7 mouse cellular contexts compared by ENCODE assay signal in genomic region chr3:31790342-31790970, GRCm38 (mm10).
DNase-seq lines count a peak whose midpoint lies in the region; ATAC-seq and TF ChIP-seq lines count a peak whose summit lies in the region.

No protein-coding gene starts in this region.

- peak; percentile 15; the same call in 1 of the 2 replicates for TF ChIP-seq CTCF in cerebellum, adult 2 months (IDR thresholded peaks at IDR 0.05; ENCODE audit: borderline replicate concordance, insufficient read depth, low read depth, low read length)

- peak; percentile 7 for DNase-seq in urinary bladder, postnatal 25 days (ENCODE audit: low spot score)
- DNase-seq in urinary bladder, adult 2 months (ENCODE audit: low spot score) = no peak
- DNase-seq in cerebellum, adult 2 months = peak; percentile 25 to 26
- peak; percentile 19 to 75 for DNase-seq in frontal cortex, postnatal 36 days (ENCODE audit: low spot score in 2 of 2)
- DNase-seq in layer of hippocampus, adult 9-11 months = peak; percentile 16
- peak; percentile 88 for DNase-seq in midbrain, embryonic 14.5 days
- no peak for DNase-seq in natural killer cell, adult 2 months (ENCODE audit: low spot score in 2 of 2)

- no peaks in the 10 kb centered on the region for H3K9me3 ChIP-seq in midbrain, embryonic 14.5 days (ENCODE audit: control insufficient read depth, low read length)

- no peak overlapping the region for H3K4me2 ChIP-seq in midbrain, embryonic 14.5 days (ENCODE audit: low read length)

- WGBS in cerebellum, adult 2 months = 18% methylated on average over 4 of the region's 4 CpGs
- 27% methylated on average over 4 of the region's 4 CpGs for WGBS in midbrain, embryonic 14.5 days

- ATAC-seq in midbrain, embryonic 14.5 days (ENCODE audit: low FRiP score, low TSS enrichment) = 0 out of 2 replicates have a peak, but pooled peaks have one; percentile 55

- H3K36me3 ChIP-seq in midbrain, embryonic 14.5 days (ENCODE audit: control insufficient read depth, insufficient read depth, low read length) = no peaks in the 10 kb centered on the region

- H3K27ac ChIP-seq in cerebellum, adult 2 months (ENCODE audit: insufficient read depth, low read length) = no peak overlapping the region
- H3K27ac ChIP-seq in midbrain, embryonic 14.5 days (replicated peaks; ENCODE audit: low read depth, low read length) = no peak overlapping the region

- H3K4me3 ChIP-seq in cerebellum, adult 2 months (replicated peaks; ENCODE audit: insufficient read depth, low read depth, low read length) = no peak overlapping the region
- H3K4me3 ChIP-seq in midbrain, embryonic 14.5 days (replicated peaks; ENCODE audit: low read depth, low read length) = no peak overlapping the region

- H3K9ac ChIP-seq in midbrain, embryonic 14.5 days (replicated peaks; ENCODE audit: low read length) = no peak overlapping the region

- TF ChIP-seq POLR2A in cerebellum, adult 2 months (IDR thresholded peaks at IDR 0.05; ENCODE audit: borderline replicate concordance, insufficient read depth, low read length) = no peak

- H3K4me1 ChIP-seq in cerebellum, adult 2 months (ENCODE audit: control insufficient read depth, insufficient read depth, low read length) = no peaks in the 10 kb centered on the region
- no peaks in the 10 kb centered on the region for H3K4me1 ChIP-seq in midbrain, embryonic 14.5 days (ENCODE audit: control insufficient read depth, insufficient read depth, low read length)

- no peaks in the 10 kb centered on the region for H3K27me3 ChIP-seq in cerebellum, adult 2 months (ENCODE audit: control insufficient read depth, insufficient read depth, low read length)
- H3K27me3 ChIP-seq in midbrain, embryonic 14.5 days (ENCODE audit: control insufficient read depth, insufficient read depth, low read length) = no peaks in the 10 kb centered on the region

Comparison
In these comparisons a context has a peak if more than half of its experiments do, and no peak if none do; other contexts are left out.
1. DNase-seq: peak in urinary bladder, postnatal 25 days (single experiment), cerebellum, adult 2 months (2 of 2), frontal cortex, postnatal 36 days (2 of 2), layer of hippocampus, adult 9-11 months (single experiment) and midbrain, embryonic 14.5 days (single experiment); none in urinary bladder, adult 2 months (single experiment) and natural killer cell, adult 2 months (0 of 2).